Mouse (Mus musculus) v-Abl transformed pro-B cells (cell line): ENCODE data around the gene Zpr1.
"Not testable (repeated sequence)": the region's sequence is repeated elsewhere in the genome, so short reads cannot be mapped to it uniquely, and the experiment has no call there.

ENCODE experiments used
- in situ Hi-C, 2 experiments: fragments of 400-800 bp; cut with MboI; formaldehyde crosslinking; loops; one replicate each; pipeline ENCODE4 v1.15.1; 2025; ENCODE audit not compliant: unreplicated experiment in 2 of 2

Gene Zpr1

GRCm38 (mm10) chr9:46256658-46257385 is 16.0 kb upstream of the Zpr1 start:
- in situ Hi-C loops = loop anchor here in 1 of 2 experiments (10.0 to 25.0 kb wide), 2 partner anchors 672 to 845 kb away; no protein-coding TSS in a partner anchor

- in situ Hi-C loops = loop anchor here in 1 of 2 experiments (10.0 to 25.0 kb wide), 2 partner anchors 673 to 845 kb away; no protein-coding TSS in a partner anchor
These were observed 15.3 kb upstream of the Zpr1 start for GRCm38 (mm10) chr9:46257546-46257945.

- in situ Hi-C loops = loop anchor here in 1 of 2 experiments (10.0 to 25.0 kb wide), 2 partner anchors 674 to 847 kb away; no protein-coding TSS in a partner anchor
These were observed 13.8 kb upstream of the Zpr1 start for GRCm38 (mm10) chr9:46259111-46259510.

GRCm38 (mm10) chr9:46261131-46261530 is 11.7 kb upstream of the Zpr1 start:
- in situ Hi-C loops = loop anchor here in 1 of 2 experiments (25.0 kb wide), 1 partner anchor 849 kb away; no protein-coding TSS in a partner anchor

- in situ Hi-C loops = loop anchor here in 1 of 2 experiments (25.0 kb wide), 1 partner anchor 856 kb away; no protein-coding TSS in a partner anchor
These were observed 4.5 kb upstream of the Zpr1 start, which contains the start of gene Apoa5 for GRCm38 (mm10) chr9:46268343-46268873. Gene Apoa5, plus strand, starts transcription at chr9:46268633.

- in situ Hi-C loops = loop anchor here in 1 of 2 experiments (25.0 kb wide), 1 partner anchor 857 kb away; no protein-coding TSS in a partner anchor
These were observed 3.7 kb upstream of the Zpr1 start for GRCm38 (mm10) chr9:46269125-46269524.

- in situ Hi-C loops = loop anchor here in 1 of 2 experiments (25.0 kb wide), 1 partner anchor 858 kb away; no protein-coding TSS in a partner anchor
These were observed 2.1 kb upstream of the Zpr1 start for GRCm38 (mm10) chr9:46270782-46271181.

- in situ Hi-C loops = loop anchor here in 1 of 2 experiments (25.0 kb wide), 1 partner anchor 860 kb away; no protein-coding TSS in a partner anchor
These were observed 794 bp upstream of the Zpr1 start for GRCm38 (mm10) chr9:46272070-46272469.

GRCm38 (mm10) chr9:46274494-46274893 is 1.6 kb downstream of the Zpr1 start:
- in situ Hi-C loops = loop anchor here in 1 of 2 experiments (25.0 kb wide), 1 partner anchor 862 kb away; no protein-coding TSS in a partner anchor

- in situ Hi-C loops = no loop called here
These were observed 10.0 kb downstream of the Zpr1 start, which contains the start of gene Bud13 for GRCm38 (mm10) chr9:46282631-46283436. Gene Bud13, plus strand, starts transcription at chr9:46283008.

GRCm38 (mm10) chr9:46298381-46298780 is 25.5 kb downstream of the Zpr1 start:
- in situ Hi-C loops = no loop called here

GRCm38 (mm10) chr9:46302142-46302541 is 29.3 kb downstream of the Zpr1 start:
- in situ Hi-C loops = no loop called here

GRCm38 (mm10) chr9:46309121-46309520 is 36.3 kb downstream of the Zpr1 start:
- in situ Hi-C loops = loop anchor here in 1 of 2 experiments (5.0 kb wide), 1 partner anchor 307 kb away; no protein-coding TSS in a partner anchor

- in situ Hi-C loops = loop anchor here in 1 of 2 experiments (5.0 kb wide), 1 partner anchor 312 kb away; no protein-coding TSS in a partner anchor
These were observed 41.6 kb downstream of the Zpr1 start for GRCm38 (mm10) chr9:46314507-46314906.

- in situ Hi-C loops = loop anchor here in 1 of 2 experiments (5.0 kb wide), 1 partner anchor 313 kb away; no protein-coding TSS in a partner anchor
These were observed 42.1 kb downstream of the Zpr1 start for GRCm38 (mm10) chr9:46314921-46315320.

- in situ Hi-C loops = no loop called here
These were observed 43.0 kb downstream of the Zpr1 start for GRCm38 (mm10) chr9:46315807-46316365.

- in situ Hi-C loops = no loop called here
These were observed 43.5 kb downstream of the Zpr1 start for GRCm38 (mm10) chr9:46316388-46316787.

GRCm38 (mm10) chr9:46316909-46317308 is 44.0 kb downstream of the Zpr1 start:
- in situ Hi-C loops = no loop called here

GRCm38 (mm10) chr9:46317957-46318356 is 45.1 kb downstream of the Zpr1 start:
- in situ Hi-C loops = no loop called here

- in situ Hi-C loops = not testable (repeated sequence)
These were observed 47.0 kb downstream of the Zpr1 start, which contains the start of gene 4931429L15Rik for GRCm38 (mm10) chr9:46319886-46320285. Gene 4931429L15Rik, minus strand, starts transcription at chr9:46319986.
